8 mouse cellular contexts compared by ENCODE assay signal in the genomic region with DNA sequence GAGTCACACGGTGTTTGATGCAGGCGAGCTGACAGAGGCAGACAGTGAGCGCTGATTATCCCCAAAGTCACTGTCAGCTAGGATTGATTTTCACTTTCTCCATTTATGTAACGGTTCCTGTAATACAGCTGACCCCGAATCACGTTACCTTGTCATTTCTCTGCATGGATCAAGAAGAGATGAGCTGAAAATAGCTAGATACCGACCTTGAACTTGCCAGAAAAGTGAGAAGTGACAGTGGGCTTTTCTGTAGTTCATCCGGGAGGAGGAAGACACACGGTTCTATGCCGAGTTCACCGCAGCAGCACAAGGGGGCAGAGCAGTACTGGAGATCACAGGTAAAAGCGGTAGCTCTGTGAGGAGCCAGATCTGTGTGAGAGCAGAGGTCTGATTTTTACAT. TPM values are rescaled to one million over a fixed set of nuclear protein-coding genes. Genes with fewer than 3 reads are reported as not detected.
DNase-seq lines count a peak whose midpoint lies in the region; ATAC-seq lines count a peak whose summit lies in the region.

No protein-coding gene starts in this region.

- no peak overlapping the region for H3K4me2 ChIP-seq in neural tube, embryonic 13.5 days

- H3K9me3 ChIP-seq in neural tube, embryonic 13.5 days = no peaks in the 10 kb centered on the region

- peaks cover 10% of the 10 kb centered on the region; the same call in 1 of the 2 replicates for H3K27me3 ChIP-seq in neural tube, embryonic 13.5 days

- DNase-seq in layer of hippocampus, adult 11-12 months (ENCODE audit: low spot score) = peak; percentile 30
- DNase-seq in layer of hippocampus, adult 9-10 months (ENCODE audit: low spot score) = no peak
- DNase-seq in Muller cell, postnatal 12 days (ENCODE audit: inconsistent ontology term) = peak; percentile 35
- DNase-seq in cerebellum, adult 9-11 months = peak; percentile 21
- DNase-seq in gastrocnemius, postnatal 14 days = peak; percentile 13
- peak; percentile 21 to 28 for DNase-seq in left cerebral cortex, adult 8-10 months (ENCODE audit: low spot score in 2 of 2)

- no peak overlapping the region for H3K9ac ChIP-seq in neural tube, embryonic 13.5 days

- H3K4me1 ChIP-seq in neural tube, embryonic 13.5 days (replicated peaks) = peaks cover 40% of the 10 kb centered on the region

- intact Hi-C loops in gastrocnemius, postnatal 14 days (cut with DNase I; ENCODE audit: low total_unique reads) = no loop called here

- H3K27ac ChIP-seq in neural tube, embryonic 13.5 days (replicated peaks) = no peak overlapping the region

- 44% methylated on average over 12 of the region's 12 CpGs for WGBS in neural tube, embryonic 13.5 days

- no peaks in the 10 kb centered on the region for H3K36me3 ChIP-seq in neural tube, embryonic 13.5 days

- H3K4me3 ChIP-seq in neural tube, embryonic 13.5 days = no peak overlapping the region

- peak; percentile 76; the same call in 1 of the 2 replicates for ATAC-seq in neural tube, embryonic 13.5 days (ENCODE audit: low read depth)
- ATAC-seq in inflammation-experienced regulatory T-cells, adult 6 months = no peak

RNA-seq across cellular contexts. Expression of gene Arhgap15, which starts 38.5 kb away (rescaled TPM):
- under 1 TPM; 0.53 to 0.66 TPM for total RNA-seq in gastrocnemius, postnatal 14 days (2021)
- total RNA-seq in left cerebral cortex, adult 8-10 months (2022) = 1 to 10 TPM; 7.8 to 10.0 (median 8.8) TPM
- 1.9 and 2.0 TPM in 2 replicates for polyA plus RNA-seq in neural tube, embryonic 13.5 days (2015; fragmentation: Nextera tagmentation; extraction: Ambion mirVana)
- polyA plus RNA-seq in inflammation-experienced regulatory T-cells, adult 6 months (2017; shearing (Covaris generic)) = 100 to 1,000 TPM; 195 to 420 (median 351) TPM

Comparison
In these comparisons a context has a peak if more than half of its experiments do, and no peak if none do; other contexts are left out.
1. RNA of gene Arhgap15, which starts 38.5 kb away (total RNA-seq): 7.8 to 10.0 TPM in left cerebral cortex, adult 8-10 months; 0.53 to 0.66 TPM in gastrocnemius, postnatal 14 days; every median in the first group is over 4 times any median in the second.